Mouse (Mus musculus) liver, embryonic 14.5 days (tissue): ENCODE data around the gene Gpr137b.

Source experiments
- CTCF ChIP-seq: IDR thresholded peaks from 2 replicates; pipeline ENCODE4 v1.5.1; 2016; ENCODE audit warnings: antibody characterized with exemption, low read depth, control low read depth
- EP300 ChIP-seq: IDR thresholded peaks from 2 replicates; pipeline ENCODE4 v1.6.1; 2016; ENCODE audit warnings: antibody characterized with exemption, low read depth

- TF ChIP-seq CTCF: no peak
- TF ChIP-seq EP300: no peak
Observed at GRCm38 (mm10) chr13:13377180-13377579, 16.6 kb downstream of the Gpr137b start.
